ENCODE assay signal across 8 mouse cellular contexts in genomic region chr4:46389612-46390341, GRCm38 (mm10). TPM values are rescaled to one million over a fixed set of nuclear protein-coding genes. Genes with fewer than 3 reads are reported as not detected.
A peak's percentile ranks its signal among the peaks of the same experiment; 100 is the strongest.
DNase-seq lines count a peak whose midpoint lies in the region; ATAC-seq and TF ChIP-seq lines count a peak whose summit lies in the region.

No protein-coding gene starts in this region.

- H3K27me3 ChIP-seq in heart, embryonic 13.5 days (replicated peaks), result no peaks in the 10 kb centered on the region
- H3K27me3 ChIP-seq in G1E (ENCODE audit: insufficient read depth, low read length), result no peaks in the 10 kb centered on the region
- no peaks in the 10 kb centered on the region; the same call in 1 of the 2 replicates for H3K27me3 ChIP-seq in embryonic facial prominence, embryonic 14.5 days (replicated peaks; ENCODE audit: control insufficient read depth, insufficient read depth, low read length)
- no peaks in the 10 kb centered on the region for H3K27me3 ChIP-seq in intestine, embryonic 14.5 days (replicated peaks; ENCODE audit: control insufficient read depth, insufficient read depth, low read length)

- no peak for ATAC-seq in heart, embryonic 13.5 days (ENCODE audit: extremely low read depth, insufficient number of reproducible peaks, low FRiP score, low TSS enrichment)
- ATAC-seq in G1E (ENCODE audit: extremely low read depth, insufficient number of reproducible peaks, low FRiP score, poor library complexity, severe bottlenecking), result no peak
- no peak for ATAC-seq in embryonic facial prominence, embryonic 14.5 days (ENCODE audit: low read depth)
- no peak for ATAC-seq in intestine, embryonic 14.5 days (replicated peaks; ENCODE audit: low FRiP score, low TSS enrichment, low read depth)

- no peaks in the 10 kb centered on the region for H3K9me3 ChIP-seq in heart, embryonic 13.5 days
- no peaks in the 10 kb centered on the region for H3K9me3 ChIP-seq in G1E (replicated peaks)
- H3K9me3 ChIP-seq in embryonic facial prominence, embryonic 14.5 days (ENCODE audit: control insufficient read depth, low read length), result no peaks in the 10 kb centered on the region
- H3K9me3 ChIP-seq in intestine, embryonic 14.5 days (ENCODE audit: control insufficient read depth, low read length), result no peaks in the 10 kb centered on the region

- TF ChIP-seq CTCF in G1E (IDR thresholded peaks at IDR 0.05; ENCODE audit: low read depth, low read length), result no peak
- no peak for TF ChIP-seq CTCF in lung, adult 2 months (IDR thresholded peaks at IDR 0.05; ENCODE audit: insufficient read depth, low read length)
- no peak for TF ChIP-seq CTCF in olfactory bulb, adult 2 months (IDR thresholded peaks at IDR 0.05; ENCODE audit: insufficient read depth, low read depth, low read length)

- peak overlapping the region; percentile 95 for H3K27ac ChIP-seq in heart, embryonic 13.5 days (replicated peaks)
- peak overlapping the region; percentile 94 for H3K27ac ChIP-seq in embryonic facial prominence, embryonic 14.5 days (replicated peaks; ENCODE audit: low read depth, low read length)
- peak overlapping the region; percentile 94 for H3K27ac ChIP-seq in intestine, embryonic 14.5 days (ENCODE audit: low read depth)
- H3K27ac ChIP-seq in olfactory bulb, adult 2 months (ENCODE audit: insufficient read depth, low read depth, low read length), result peak overlapping the region; percentile 95

- peak overlapping the region; percentile 90 for H3K9ac ChIP-seq in heart, embryonic 13.5 days
- H3K9ac ChIP-seq in embryonic facial prominence, embryonic 14.5 days (ENCODE audit: low read depth, low read length), result peak overlapping the region; percentile 92
- peak overlapping the region; percentile 95 for H3K9ac ChIP-seq in intestine, embryonic 14.5 days (ENCODE audit: low read length)

- 2% methylated on average over 24 of the region's 24 CpGs for WGBS in heart, embryonic 13.5 days
- 2% methylated on average over 24 of the region's 24 CpGs for WGBS in embryonic facial prominence, embryonic 14.5 days
- WGBS in intestine, embryonic 14.5 days, result 2% methylated on average over 24 of the region's 24 CpGs
- 2% methylated on average over 24 of the region's 24 CpGs for WGBS in lung, adult 2 months
- WGBS in olfactory bulb, adult 2 months, result 2% methylated on average over 24 of the region's 24 CpGs

- TF ChIP-seq POLR2A in lung, adult 2 months (IDR thresholded peaks at IDR 0.05; ENCODE audit: borderline replicate concordance, extremely low read depth, low read depth, low read length), result no peak
- no peak for TF ChIP-seq POLR2A in olfactory bulb, adult 2 months (IDR thresholded peaks at IDR 0.05; ENCODE audit: insufficient read depth, low read depth, low read length)

- H3K4me2 ChIP-seq in heart, embryonic 13.5 days, result peak overlapping the region; percentile 73
- H3K4me2 ChIP-seq in embryonic facial prominence, embryonic 14.5 days (ENCODE audit: low read depth, low read length), result peak overlapping the region; percentile 75
- peak overlapping the region; percentile 72 for H3K4me2 ChIP-seq in intestine, embryonic 14.5 days (ENCODE audit: low read length)

- H3K4me3 ChIP-seq in heart, embryonic 13.5 days, result peak overlapping the region; percentile 71
- peak overlapping the region; percentile 79 for H3K4me3 ChIP-seq in G1E (ENCODE audit: low read depth, low read length)
- H3K4me3 ChIP-seq in embryonic facial prominence, embryonic 14.5 days (ENCODE audit: low read depth, low read length), result peak overlapping the region; percentile 71
- peak overlapping the region; percentile 82 for H3K4me3 ChIP-seq in intestine, embryonic 14.5 days (ENCODE audit: low read depth, low read length)
- peak overlapping the region; percentile 91 for H3K4me3 ChIP-seq in lung, adult 2 months (replicated peaks; ENCODE audit: extremely low read depth, low read depth, low read length)
- H3K4me3 ChIP-seq in olfactory bulb, adult 2 months (ENCODE audit: insufficient read depth, low read depth, low read length), result peak overlapping the region; percentile 72

- H3K36me3 ChIP-seq in heart, embryonic 13.5 days, result peaks cover 28% of the 10 kb centered on the region
- H3K36me3 ChIP-seq in G1E (replicated peaks), result peaks cover 62% of the 10 kb centered on the region
- peaks cover 12% of the 10 kb centered on the region; the same call in 1 of the 2 replicates for H3K36me3 ChIP-seq in embryonic facial prominence, embryonic 14.5 days (ENCODE audit: control insufficient read depth, insufficient read depth, low read length)
- H3K36me3 ChIP-seq in intestine, embryonic 14.5 days (ENCODE audit: control insufficient read depth, insufficient read depth, low read length), result peaks cover 12% of the 10 kb centered on the region

- DNase-seq in heart, adult 11 months, result no peak
- no peak for DNase-seq in G1E (ENCODE audit: low spot score)
- peak; percentile 73 for DNase-seq in embryonic facial prominence, embryonic 14.5 days (ENCODE audit: low spot score)
- peak; percentile 54 for DNase-seq in intestine, embryonic 14.5 days (ENCODE audit: low spot score)
- no peak for DNase-seq in lung, adult 2 months
- DNase-seq in left cerebral cortex, adult 18-20 months (ENCODE audit: low spot score in 2 of 2), result no peak

- peaks cover 7% of the 10 kb centered on the region for H3K4me1 ChIP-seq in heart, embryonic 13.5 days
- peaks cover 28% of the 10 kb centered on the region for H3K4me1 ChIP-seq in G1E (ENCODE audit: insufficient read depth, low read depth, low read length)
- no peaks in the 10 kb centered on the region for H3K4me1 ChIP-seq in embryonic facial prominence, embryonic 14.5 days (ENCODE audit: control insufficient read depth, insufficient read depth, low read length)
- H3K4me1 ChIP-seq in intestine, embryonic 14.5 days (replicated peaks; ENCODE audit: control insufficient read depth, insufficient read depth, low read length), result no peaks in the 10 kb centered on the region; the same call in 1 of the 2 replicates
- no peaks in the 10 kb centered on the region for H3K4me1 ChIP-seq in lung, adult 2 months (ENCODE audit: control insufficient read depth, insufficient read depth, low read length)
- no peaks in the 10 kb centered on the region for H3K4me1 ChIP-seq in olfactory bulb, adult 2 months (ENCODE audit: control insufficient read depth, insufficient read depth, low read length)

RNA-seq across cellular contexts. Expression of gene Trmo, which starts 0.5 kb away (rescaled TPM):
- polyA plus RNA-seq in heart, embryonic 13.5 days (2015; fragmentation: Nextera tagmentation; extraction: Ambion mirVana), result 7.1 and 9.4 TPM in 2 replicates
- total RNA-seq in G1E (2014; fragmentation: Nextera tagmentation), result 7.1 and 12.9 TPM in 2 replicates
- total RNA-seq in G1E (2017), result 17.9 and 20.4 TPM in 2 replicates
- 2.9 and 4.2 TPM in 2 replicates for polyA plus RNA-seq in G1E (2012)
- polyA plus RNA-seq in embryonic facial prominence, embryonic 14.5 days (2014; fragmentation: Nextera tagmentation; extraction: Ambion mirVana), result 8.8 and 10.0 TPM in 2 replicates
- polyA plus RNA-seq in intestine, embryonic 14.5 days (2014; fragmentation: Nextera tagmentation; extraction: Ambion mirVana), result 11.3 and 13.1 TPM in 2 replicates
- 4.3 and 5.5 TPM in 2 replicates for polyA plus RNA-seq in lung, adult 2 months (2012; rRNA removed)
- not detected in 2 replicates for polyA plus RNA-seq in olfactory bulb, adult 2 months (2012; ENCODE audit: insufficient read depth, insufficient read length, low replicate concordance, missing spikeins)
- total RNA-seq in left cerebral cortex, adult 18-20 months (2021), result 1 to 10 TPM; 3.7 to 4.3 TPM

RNA-seq across cellular contexts. Expression of gene Hemgn, which starts 23.5 kb away (rescaled TPM):
- polyA plus RNA-seq in heart, embryonic 13.5 days (2015; fragmentation: Nextera tagmentation; extraction: Ambion mirVana), result 3.1 and 12.6 TPM in 2 replicates
- total RNA-seq in G1E (2014; fragmentation: Nextera tagmentation), result 39.3 and 132 TPM in 2 replicates
- total RNA-seq in G1E (2017), result 20.9 and 24.3 TPM in 2 replicates
- polyA plus RNA-seq in G1E (2012), result 5.8 and 6.3 TPM in 2 replicates
- 0.47 and 0.51 TPM in 2 replicates for polyA plus RNA-seq in embryonic facial prominence, embryonic 14.5 days (2014; fragmentation: Nextera tagmentation; extraction: Ambion mirVana)
- polyA plus RNA-seq in intestine, embryonic 14.5 days (2014; fragmentation: Nextera tagmentation; extraction: Ambion mirVana), result 0.27 and 0.42 TPM in 2 replicates
- not detected in 2 replicates for polyA plus RNA-seq in lung, adult 2 months (2012; rRNA removed)
- polyA plus RNA-seq in olfactory bulb, adult 2 months (2012; ENCODE audit: insufficient read depth, insufficient read length, low replicate concordance, missing spikeins), result not detected in 2 replicates
- not detected for total RNA-seq in left cerebral cortex, adult 18-20 months (2021)

RNA-seq across cellular contexts. Expression of gene Foxe1, which starts 46.4 kb away (rescaled TPM):
- not detected in 2 replicates for polyA plus RNA-seq in heart, embryonic 13.5 days (2015; fragmentation: Nextera tagmentation; extraction: Ambion mirVana)
- total RNA-seq in G1E (2014; fragmentation: Nextera tagmentation) (not detected in 2 replicates), G1E (2017) (not detected in 2 replicates)
- polyA plus RNA-seq in G1E (2012), result not detected in 2 replicates
- polyA plus RNA-seq in embryonic facial prominence, embryonic 14.5 days (2014; fragmentation: Nextera tagmentation; extraction: Ambion mirVana), result 1.6 and 1.7 TPM in 2 replicates
- not detected in 2 replicates for polyA plus RNA-seq in intestine, embryonic 14.5 days (2014; fragmentation: Nextera tagmentation; extraction: Ambion mirVana)
- polyA plus RNA-seq in lung, adult 2 months (2012; rRNA removed), result 1.6 TPM in 1 of 2 replicates, not detected in the other
- not detected in 2 replicates for polyA plus RNA-seq in olfactory bulb, adult 2 months (2012; ENCODE audit: insufficient read depth, insufficient read length, low replicate concordance, missing spikeins)
- not detected for total RNA-seq in left cerebral cortex, adult 18-20 months (2021)

Comparison
In these comparisons a context has a peak if more than half of its experiments do, and no peak if none do; other contexts are left out.
1. DNase-seq: peak in embryonic facial prominence, embryonic 14.5 days (single experiment) and intestine, embryonic 14.5 days (single experiment); none in heart, adult 11 months (single experiment), G1E (single experiment), lung, adult 2 months (single experiment) and left cerebral cortex, adult 18-20 months (0 of 2).
2. Peak in every context shown above with its lines, with median percentiles within 50 percentile points of each other: H3K27ac ChIP-seq, H3K4me2 ChIP-seq, H3K4me3 ChIP-seq and H3K9ac ChIP-seq.